Mouse (Mus musculus): ENCODE measurements around the gene Metrnl.

Metrnl gene

GRCm38 (mm10) chr11:121685491-121686001 lies 15.8 kb upstream of the Metrnl start:
- DNase-seq (ENCODE audit: low spot score in 2 of 2) = no peak

DNA sequence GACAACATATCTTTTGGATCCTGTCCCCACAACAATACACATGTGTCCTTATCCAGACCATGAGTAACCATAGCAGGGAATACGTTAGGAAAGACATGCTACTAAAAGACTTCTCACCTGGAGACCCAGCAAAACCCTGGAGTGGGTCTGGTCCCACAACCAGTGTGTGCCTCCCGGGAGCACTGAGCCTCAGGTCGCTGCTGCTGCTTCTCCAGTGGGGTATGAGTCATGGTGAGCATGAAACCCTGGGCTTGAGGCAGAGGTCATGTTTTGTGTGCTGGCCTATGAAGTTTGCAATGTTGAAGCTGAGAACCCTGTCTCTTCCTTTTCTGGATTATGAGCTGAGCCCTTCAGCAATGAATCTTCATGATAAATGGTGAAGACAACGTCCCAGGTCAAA lies 15.3 kb upstream of the Metrnl start:
- DNase-seq (ENCODE audit: low spot score in 2 of 2) = no peak

GRCm38 (mm10) chr11:121686674-121687073 lies 14.7 kb upstream of the Metrnl start:
- DNase-seq (ENCODE audit: low spot score in 2 of 2) = peak; percentile 66 to 79

DNA sequence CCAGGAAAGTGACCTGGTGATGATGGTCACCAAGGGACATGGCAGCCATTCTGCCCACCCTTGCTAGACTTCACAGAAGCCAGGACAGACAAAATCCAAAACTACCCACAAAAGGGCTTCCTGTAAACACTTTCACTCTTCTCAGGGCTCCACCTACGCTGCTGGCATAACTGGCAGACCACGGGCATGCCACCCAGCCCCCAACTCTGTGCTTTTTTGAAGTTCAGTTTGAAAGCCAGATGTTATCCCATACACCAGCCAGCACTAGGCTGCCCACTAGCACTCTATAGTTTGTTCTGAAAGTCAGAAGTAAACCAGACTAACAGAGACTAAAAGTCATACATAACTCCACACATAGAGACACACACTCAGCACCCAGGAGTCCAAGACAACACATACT lies 13.3 kb upstream of the Metrnl start:
- no peak for DNase-seq (ENCODE audit: low spot score in 2 of 2)

DNA sequence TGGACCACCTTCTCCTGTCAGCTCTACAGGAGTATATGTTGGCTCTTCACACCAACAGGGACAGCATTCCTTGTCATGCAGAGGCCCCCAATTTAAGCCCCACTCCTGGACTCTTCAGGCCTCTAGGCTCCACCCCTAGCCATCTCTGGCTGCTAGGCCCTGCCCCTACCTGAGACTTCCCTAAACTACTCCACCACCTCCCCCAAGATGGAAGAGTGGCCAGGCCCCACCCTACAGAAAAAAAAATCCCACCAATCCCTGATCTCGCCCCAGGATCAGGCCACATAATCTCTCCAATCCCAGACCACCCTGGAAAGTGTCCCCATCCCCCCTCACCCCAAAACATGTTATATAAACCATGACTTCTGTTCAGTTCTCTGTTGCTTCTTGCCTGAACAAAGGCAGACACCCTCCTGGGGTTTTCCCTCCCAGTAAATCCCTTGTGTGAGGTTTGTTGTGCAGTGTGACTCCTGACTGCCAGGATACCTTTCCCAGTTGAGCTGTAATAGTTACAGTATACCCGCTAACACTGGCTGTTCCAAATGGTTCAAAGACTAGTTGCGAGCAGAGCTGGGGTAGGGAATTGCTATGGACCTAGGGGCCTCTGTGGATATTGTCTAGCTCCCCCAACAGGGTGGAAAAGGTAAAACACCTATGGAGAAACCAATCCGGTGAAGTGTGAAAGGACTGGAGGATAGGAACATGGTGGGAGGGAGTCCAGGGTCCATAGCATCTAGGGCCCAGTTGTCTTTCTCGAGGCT lies 5.9 kb upstream of the Metrnl start:
- no peak for DNase-seq (ENCODE audit: low spot score in 2 of 2)

DNA sequence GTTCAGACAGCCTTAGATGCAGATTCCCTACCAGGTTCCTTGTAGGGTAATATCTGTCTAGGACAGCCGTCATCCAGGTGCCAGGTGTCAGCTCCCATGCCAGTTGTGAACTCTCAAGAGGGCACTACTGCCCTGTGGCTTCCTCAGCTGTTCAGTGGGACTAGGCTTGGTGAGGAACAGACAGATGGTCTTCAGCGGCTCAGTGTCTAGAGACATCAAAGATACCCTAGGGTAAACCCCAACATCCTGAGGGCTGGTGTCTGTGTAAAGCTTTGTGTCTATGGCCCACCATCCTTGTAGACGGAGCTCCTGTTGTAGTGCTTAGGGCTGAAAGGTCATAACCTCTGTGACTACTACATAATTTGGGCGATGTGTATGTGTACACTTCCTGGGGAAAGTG lies 4.1 kb upstream of the Metrnl start:
- DNase-seq (ENCODE audit: low spot score in 2 of 2) = no peak

DNA sequence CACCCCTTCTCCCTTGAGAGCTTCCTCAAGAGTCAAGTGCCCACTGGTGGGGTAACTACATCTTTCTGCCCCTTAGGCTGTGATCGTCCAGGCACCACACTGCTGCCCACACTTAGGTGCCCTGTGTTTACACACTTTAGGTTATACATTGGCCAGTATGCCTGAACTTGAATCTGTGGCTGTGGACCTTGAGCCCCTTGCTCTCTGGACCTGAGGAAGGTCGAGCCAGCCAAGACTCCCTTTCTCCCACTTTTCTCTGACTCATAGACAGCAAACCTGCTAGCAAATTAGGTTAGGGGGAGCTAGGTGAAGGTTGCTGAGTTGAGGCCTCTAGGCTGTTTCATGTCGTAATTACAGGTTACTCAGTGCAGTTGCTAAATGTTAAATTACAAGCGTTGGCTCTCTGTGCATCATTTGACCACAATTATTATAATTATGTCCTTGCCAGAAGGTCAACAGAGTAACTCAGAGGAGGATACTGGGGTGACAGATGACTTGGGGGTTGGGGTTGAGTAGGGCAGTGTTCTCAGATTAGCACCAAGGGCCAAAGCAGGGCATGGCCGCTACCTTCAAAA lies 2.9 kb upstream of the Metrnl start:
- DNase-seq (ENCODE audit: low spot score in 2 of 2) = no peak

DNA sequence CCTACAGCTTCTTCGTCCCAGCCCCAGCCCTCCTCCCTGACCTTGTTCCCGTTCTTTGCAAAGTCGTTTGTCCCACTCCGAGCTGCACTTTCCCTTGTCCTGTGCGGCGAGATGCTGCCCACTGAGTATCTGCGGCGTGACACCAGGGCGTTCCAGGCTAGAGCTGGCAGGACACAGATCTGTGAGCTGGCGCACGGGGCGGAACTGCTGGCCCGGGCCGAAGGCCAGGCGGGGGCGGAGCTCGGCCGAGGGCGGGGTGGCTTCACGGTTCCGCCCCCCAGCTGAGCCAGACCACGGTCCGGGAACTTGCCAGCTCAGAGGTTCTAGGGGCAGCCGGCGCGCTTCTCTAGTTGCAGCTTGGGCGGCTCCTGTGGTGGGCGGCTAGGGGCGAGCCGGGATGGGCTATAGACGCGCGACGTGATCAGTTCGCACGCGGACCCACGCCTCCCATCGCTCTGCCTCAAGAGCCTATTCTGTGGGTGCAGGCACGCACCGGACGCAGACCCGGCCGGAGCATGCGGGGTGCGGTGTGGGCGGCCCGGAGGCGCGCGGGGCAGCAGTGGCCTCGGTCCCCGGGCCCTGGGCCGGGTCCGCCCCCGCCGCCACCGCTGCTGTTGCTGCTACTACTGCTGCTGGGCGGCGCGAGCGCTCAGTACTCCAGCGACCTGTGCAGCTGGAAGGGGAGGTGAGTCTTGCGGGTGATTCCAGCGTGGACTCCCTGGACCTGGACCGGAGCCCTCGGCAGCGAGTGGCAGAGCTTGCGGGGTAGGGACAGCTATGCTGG lies 959 bp downstream of the Metrnl start:
- peak; percentile 95 to 96 for DNase-seq (ENCODE audit: low spot score in 2 of 2)

- DNase-seq (ENCODE audit: low spot score in 2 of 2) = peak; percentile 66
Measured at GRCm38 (mm10) chr11:121702895-121703618, 1.7 kb downstream of the Metrnl start.

- no peak for DNase-seq (ENCODE audit: low spot score in 2 of 2)
Measured at GRCm38 (mm10) chr11:121703619-121704215, 2.4 kb downstream of the Metrnl start.

GRCm38 (mm10) chr11:121706521-121707005 lies 5.2 kb downstream of the Metrnl start:
- DNase-seq (ENCODE audit: low spot score in 2 of 2) = no peak

DNA sequence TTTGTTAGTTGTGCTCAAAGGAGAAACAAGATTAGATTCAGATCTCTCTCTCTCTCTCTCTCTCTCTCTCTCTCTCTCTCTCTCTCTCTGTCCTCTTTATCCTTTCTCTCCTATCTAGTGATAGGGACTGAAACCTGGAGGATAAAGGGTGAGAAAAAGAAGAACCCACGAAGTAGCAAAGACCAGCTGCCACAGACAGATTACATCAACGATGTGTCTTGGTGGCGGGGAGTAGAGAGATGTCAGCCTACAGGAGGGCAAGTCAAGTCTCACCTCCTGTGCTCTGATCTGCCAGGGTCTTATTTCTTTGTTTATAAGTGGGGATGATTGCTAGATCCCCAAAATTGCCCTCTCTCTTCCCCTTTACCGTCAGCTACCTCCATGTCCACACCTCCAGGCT lies 7.9 kb downstream of the Metrnl start:
- DNase-seq (ENCODE audit: low spot score in 2 of 2) = no peak

- DNase-seq (ENCODE audit: low spot score in 2 of 2) = no peak
Measured at GRCm38 (mm10) chr11:121710245-121710644, 8.9 kb downstream of the Metrnl start.

DNA sequence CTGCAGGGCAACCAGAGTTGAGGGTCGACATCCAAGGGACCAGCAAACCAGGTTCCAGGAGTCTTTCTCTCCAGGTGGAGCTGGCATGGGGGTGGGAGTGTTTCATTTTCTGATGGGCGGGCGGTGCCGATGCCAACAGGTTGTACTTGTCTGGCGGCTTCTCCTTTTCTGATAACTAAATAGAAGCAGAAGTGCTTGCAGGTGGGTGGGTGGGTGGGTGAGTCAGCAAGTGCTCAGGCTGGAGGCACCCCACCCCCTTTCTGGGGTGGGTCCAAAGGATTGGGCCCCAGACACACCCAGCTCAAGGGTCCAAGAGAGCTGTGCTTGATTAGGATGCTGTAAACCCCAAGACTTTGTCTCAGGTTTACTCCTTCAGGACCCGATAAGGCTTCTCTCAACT lies 11.6 kb downstream of the Metrnl start:
- DNase-seq (ENCODE audit: low spot score in 2 of 2) = no peak

DNA sequence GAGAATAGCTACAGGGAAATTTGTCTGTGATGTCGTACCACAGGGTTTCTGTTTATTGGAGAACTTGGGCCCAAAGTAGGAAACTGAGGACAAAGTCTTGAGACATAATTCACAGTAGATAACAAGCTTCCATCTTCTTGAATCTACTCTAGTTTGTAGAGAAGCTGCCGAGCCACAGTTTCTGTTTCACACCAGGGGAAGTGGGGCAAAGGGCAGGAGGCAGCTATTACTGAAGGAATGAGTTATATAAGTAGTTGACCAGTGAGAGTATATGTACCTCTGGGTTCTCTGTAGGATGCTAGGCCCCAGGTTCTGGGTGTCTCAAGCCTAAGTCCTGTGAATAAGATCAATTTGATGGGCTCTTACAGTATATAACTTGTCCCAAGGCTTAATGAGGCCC lies 12.2 kb downstream of the Metrnl start:
- DNase-seq (ENCODE audit: low spot score in 2 of 2) = no peak

DNA sequence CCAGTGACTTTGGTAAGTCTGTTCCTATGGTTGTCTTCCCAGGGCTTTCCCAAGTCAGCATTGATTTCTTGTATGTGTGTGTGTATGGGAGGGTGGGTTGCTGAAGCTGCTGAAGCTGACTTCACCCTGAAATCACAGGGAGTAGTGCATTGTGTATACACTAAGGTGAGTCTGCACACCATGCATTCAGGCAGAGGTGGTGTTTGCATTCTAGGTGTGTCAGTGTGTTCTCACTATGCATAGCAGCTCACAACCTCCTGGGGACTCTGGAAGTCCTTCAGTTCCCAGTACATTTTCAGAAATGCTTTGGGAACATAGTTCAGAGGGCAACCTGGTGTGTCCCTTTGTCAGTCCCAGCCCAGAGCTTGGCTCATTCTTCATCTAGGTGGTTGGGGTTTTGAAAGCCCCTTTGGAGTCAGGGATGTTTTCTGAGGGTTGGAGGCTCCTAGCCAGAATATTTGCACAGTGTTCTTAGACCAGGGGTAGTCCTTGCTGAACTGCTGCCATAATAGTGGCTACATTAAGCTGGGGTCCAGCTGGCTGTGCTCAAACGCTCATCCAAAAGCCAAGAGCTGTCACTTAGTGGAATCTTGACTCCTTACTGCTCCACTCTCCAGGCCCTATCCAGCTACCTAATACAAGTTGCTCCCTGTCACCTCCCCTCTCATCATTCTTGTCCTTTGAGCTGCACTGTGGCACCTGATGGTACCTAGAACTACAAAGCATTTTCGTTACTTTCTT lies 13.6 kb downstream of the Metrnl start:
- DNase-seq (ENCODE audit: low spot score in 2 of 2) = no peak

DNA sequence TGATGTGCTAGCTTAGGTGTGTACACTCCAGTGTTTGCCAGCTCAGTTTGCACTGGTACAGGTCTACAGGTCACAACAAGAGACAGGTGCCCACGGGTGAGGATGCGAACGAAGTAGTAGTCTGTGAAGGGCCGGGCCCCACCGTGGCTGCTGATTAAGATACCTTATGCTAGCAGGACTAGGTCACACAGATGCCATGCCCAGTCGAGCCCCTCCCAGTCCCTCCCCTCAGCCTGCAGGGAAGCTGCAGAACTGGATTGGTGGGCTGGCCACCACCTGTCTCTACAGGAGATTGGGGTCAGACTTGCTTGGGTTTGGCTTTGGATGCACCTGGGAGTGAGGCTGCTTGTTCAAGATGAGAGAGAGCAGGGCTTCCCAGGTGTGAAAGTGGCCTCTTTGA lies 16.4 kb downstream of the Metrnl start:
- DNase-seq (ENCODE audit: low spot score in 2 of 2) = no peak

GRCm38 (mm10) chr11:121720752-121721151 lies 19.4 kb downstream of the Metrnl start:
- no peak for DNase-seq (ENCODE audit: low spot score in 2 of 2)

GRCm38 (mm10) chr11:121722434-121722833 lies 21.1 kb downstream of the Metrnl start:
- DNase-seq (ENCODE audit: low spot score in 2 of 2) = no peak

- no peak for DNase-seq (ENCODE audit: low spot score in 2 of 2)
Measured at GRCm38 (mm10) chr11:121726625-121727024, 25.3 kb downstream of the Metrnl start.

DNA sequence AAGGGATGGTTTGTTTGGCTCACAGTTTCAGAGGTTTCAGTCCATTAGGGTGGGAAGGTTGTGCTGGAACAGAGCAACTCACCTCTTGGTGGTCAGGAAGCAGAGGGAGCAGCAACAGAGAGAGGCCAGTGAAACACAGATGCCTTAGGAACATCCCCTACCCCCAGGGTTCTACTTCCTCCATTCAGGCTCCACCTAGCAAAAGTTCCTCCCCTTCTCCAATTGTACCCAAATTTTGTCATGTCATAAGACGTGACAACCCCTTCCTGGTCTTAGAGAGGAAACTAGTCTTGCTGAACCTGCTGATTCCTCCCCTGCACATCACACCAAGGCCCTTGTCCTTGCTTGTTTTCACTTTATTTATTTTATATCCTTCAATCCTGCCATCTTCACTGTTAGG lies 32.8 kb downstream of the Metrnl start:
- DNase-seq (ENCODE audit: low spot score in 2 of 2) = no peak
